10 mouse cellular contexts compared by ENCODE assay signal in the genomic region with DNA sequence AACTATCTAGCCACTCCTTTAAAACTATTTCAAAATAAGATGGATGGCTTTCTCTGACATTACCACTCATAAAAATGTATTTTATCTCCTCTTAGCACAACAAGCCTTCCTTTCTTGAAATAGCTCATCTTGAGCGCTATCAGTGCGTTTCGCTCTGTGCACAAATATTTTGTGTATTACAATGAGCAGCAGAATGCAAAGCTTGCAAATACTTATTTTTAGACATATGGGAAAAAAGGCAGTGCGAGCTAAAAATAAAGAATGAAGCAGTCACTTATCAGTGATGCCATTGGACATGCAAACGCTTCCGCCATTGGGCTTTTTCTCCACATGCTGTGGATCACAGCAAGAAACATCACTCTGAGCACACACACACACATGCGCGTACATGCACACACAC.
DNase-seq lines count a peak whose midpoint lies in the region; ATAC-seq and TF ChIP-seq lines count a peak whose summit lies in the region.
"Had no signal": no experiment of that assay in that cellular context is flagged by ENCODE, and none has a peak within 500 bp of the region (broad histone marks: within the 10 kb centered on the region; RNA-seq: fewer than 3 reads in every experiment).

No protein-coding gene starts in this region.

- WGBS in heart, embryonic 11.5 days (ENCODE audit: insufficient replicate concordance): 66% methylated on average over 8 of the region's 8 CpGs
- 65% methylated on average over 8 of the region's 8 CpGs for WGBS in lung, embryonic 14.5 days
- WGBS in stomach, embryonic 15.5 days: 79% methylated on average over 8 of the region's 8 CpGs

- TF ChIP-seq CTCF in lung, embryonic 14.5 days (IDR thresholded peaks at IDR 0.05; ENCODE audit: low read depth): no peak
- no peak for TF ChIP-seq CTCF in embryonic fibroblast, embryonic 13.5 days (IDR thresholded peaks at IDR 0.05; ENCODE audit: borderline replicate concordance, insufficient read depth, low read length)

- H3K9me3 ChIP-seq in heart, embryonic 11.5 days (replicated peaks; ENCODE audit: control insufficient read depth, low read length): no peaks in the 10 kb centered on the region
- no peaks in the 10 kb centered on the region for H3K9me3 ChIP-seq in lung, embryonic 14.5 days (ENCODE audit: low read depth, low read length)
- no peaks in the 10 kb centered on the region for H3K9me3 ChIP-seq in stomach, embryonic 15.5 days
- H3K9me3 ChIP-seq: forebrain, embryonic 15.5 days had no signal

- no peak overlapping the region for H3K9ac ChIP-seq in heart, embryonic 11.5 days (ENCODE audit: low read depth, low read length)
- no peak overlapping the region for H3K9ac ChIP-seq in lung, embryonic 14.5 days
- no peak overlapping the region for H3K9ac ChIP-seq in stomach, embryonic 15.5 days
- H3K9ac ChIP-seq: forebrain, embryonic 15.5 days had no signal

- H3K4me1 ChIP-seq in heart, embryonic 11.5 days (ENCODE audit: control insufficient read depth, insufficient read depth, low read length): peaks cover 30% of the 10 kb centered on the region
- H3K4me1 ChIP-seq in lung, embryonic 14.5 days (ENCODE audit: insufficient read depth): peaks cover 23% of the 10 kb centered on the region
- H3K4me1 ChIP-seq in embryonic fibroblast, embryonic 13.5 days (ENCODE audit: control insufficient read depth, insufficient read depth, low read length): peaks cover 24% of the 10 kb centered on the region
- H3K4me1 ChIP-seq in stomach, embryonic 15.5 days: peaks cover 18% of the 10 kb centered on the region

- no peak overlapping the region for H3K4me3 ChIP-seq in heart, embryonic 11.5 days (ENCODE audit: low read depth, low read length)
- H3K4me3 ChIP-seq in lung, embryonic 14.5 days (ENCODE audit: low read depth, low read length): no peak overlapping the region
- no peak overlapping the region for H3K4me3 ChIP-seq in embryonic fibroblast, embryonic 13.5 days (ENCODE audit: insufficient read depth, low read length)
- no peak overlapping the region for H3K4me3 ChIP-seq in stomach, embryonic 15.5 days (replicated peaks)
- H3K4me3 ChIP-seq: forebrain, embryonic 15.5 days had no signal

- H3K36me3 ChIP-seq in heart, embryonic 11.5 days (ENCODE audit: control insufficient read depth, insufficient read depth, low read length): no peaks in the 10 kb centered on the region
- no peaks in the 10 kb centered on the region for H3K36me3 ChIP-seq in lung, embryonic 14.5 days (ENCODE audit: insufficient read depth)
- no peaks in the 10 kb centered on the region for H3K36me3 ChIP-seq in stomach, embryonic 15.5 days
- H3K36me3 ChIP-seq: forebrain, embryonic 15.5 days had no signal

- no peaks in the 10 kb centered on the region for H3K27me3 ChIP-seq in heart, embryonic 11.5 days (ENCODE audit: control insufficient read depth, insufficient read depth, low read length)
- no peaks in the 10 kb centered on the region for H3K27me3 ChIP-seq in lung, embryonic 14.5 days (ENCODE audit: insufficient read depth, low read length)
- no peaks in the 10 kb centered on the region for H3K27me3 ChIP-seq in stomach, embryonic 15.5 days (replicated peaks)
- H3K27me3 ChIP-seq: forebrain, embryonic 15.5 days had no signal

- no peak overlapping the region for H3K4me2 ChIP-seq in heart, embryonic 11.5 days
- H3K4me2 ChIP-seq in lung, embryonic 14.5 days: no peak overlapping the region
- H3K4me2 ChIP-seq in stomach, embryonic 15.5 days: no peak overlapping the region
- H3K4me2 ChIP-seq: forebrain, embryonic 15.5 days had no signal

- peak overlapping the region; percentile 64 for H3K27ac ChIP-seq in heart, embryonic 11.5 days (ENCODE audit: low read depth, low read length)
- peak overlapping the region; percentile 73; the same call in 1 of the 2 replicates for H3K27ac ChIP-seq in lung, embryonic 14.5 days (ENCODE audit: low read depth)
- H3K27ac ChIP-seq in embryonic fibroblast, embryonic 13.5 days (ENCODE audit: insufficient read depth, low read length): peak overlapping the region; percentile 99
- H3K27ac ChIP-seq in stomach, embryonic 15.5 days: peak overlapping the region; percentile 18; the same call in 1 of the 2 replicates
- H3K27ac ChIP-seq: forebrain, embryonic 15.5 days had no signal

- DNase-seq in heart, adult 9 months (ENCODE audit: low spot score in 2 of 2): no peak
- DNase-seq in lung, embryonic 14.5 days: peak; percentile 62
- no peak for DNase-seq in lung, adult 18-20 months
- DNase-seq in urinary bladder, postnatal 14 days (ENCODE audit: low spot score): no peak
- DNase-seq: adrenal gland, postnatal 14 days; cerebellum, adult 18-20 months had no signal

- no peak for ATAC-seq in heart, embryonic 11.5 days (replicated peaks; ENCODE audit: insufficient number of reproducible peaks, low FRiP score, low TSS enrichment)
- no peak for ATAC-seq in lung, embryonic 14.5 days (ENCODE audit: insufficient read depth)
- no peak for ATAC-seq in stomach, embryonic 15.5 days (ENCODE audit: insufficient read depth, low FRiP score, low read depth)
- ATAC-seq: forebrain, embryonic 15.5 days had no signal

- peak; percentile 15; the same call in 1 of the 2 replicates for TF ChIP-seq POLR2A in embryonic fibroblast, embryonic 13.5 days (IDR thresholded peaks at IDR 0.05; ENCODE audit: low read depth, low read length)

Comparison
In these comparisons a context has a peak if more than half of its experiments do, and no peak if none do; other contexts are left out.
1. H3K27ac ChIP-seq: peak in every context shown above with its lines; median percentile 99 in embryonic fibroblast, embryonic 13.5 days; 73 in lung, embryonic 14.5 days; 64 in heart, embryonic 11.5 days; 18 in stomach, embryonic 15.5 days.